ENCODE assay signal across 25 mouse cellular contexts in the genomic region with DNA sequence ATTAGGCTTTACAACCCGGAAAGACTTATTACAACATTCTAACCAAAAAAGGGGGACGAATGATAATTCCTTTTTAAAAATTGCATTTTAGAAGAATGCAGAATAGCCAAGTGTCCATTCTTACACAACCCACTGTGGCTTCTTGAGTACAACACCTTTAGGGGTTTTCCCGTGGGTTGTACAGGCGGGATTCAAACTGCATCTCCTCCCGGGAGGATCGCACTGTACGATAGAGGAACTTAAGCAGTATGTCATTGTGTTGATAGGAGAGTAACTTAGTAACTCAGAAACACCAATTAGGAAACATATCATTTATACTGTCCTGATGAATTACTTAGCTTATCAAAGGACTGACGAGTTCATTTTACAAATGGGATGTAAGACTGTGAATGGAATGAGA.
"Had no signal": no experiment of that assay in that cellular context is flagged by ENCODE, and none has a peak within 500 bp of the region (broad histone marks: within the 10 kb centered on the region; RNA-seq: fewer than 3 reads in every experiment).

No protein-coding gene starts in this region.

- H3K36me3 ChIP-seq: heart, embryonic 10.5 days; heart, embryonic 12.5 days; hindbrain, embryonic 10.5 days; hindbrain, embryonic 12.5 days; kidney, embryonic 15.5 days; limb, embryonic 13.5 days; limb, embryonic 15.5 days had no signal

- H3K27ac ChIP-seq: gastrocnemius, adult 2 months; heart, embryonic 10.5 days; hindbrain, embryonic 10.5 days; hindbrain, embryonic 12.5 days; hindbrain, embryonic 14.5 days; kidney, embryonic 15.5 days; kidney, postnatal 0 days; limb, embryonic 13.5 days; limb, embryonic 15.5 days had no signal

- ATAC-seq: hindbrain, embryonic 16.5 days; intestine, embryonic 16.5 days had no signal

- H3K4me2 ChIP-seq: heart, embryonic 12.5 days; hindbrain, embryonic 12.5 days; hindbrain, embryonic 14.5 days; kidney, embryonic 15.5 days; limb, embryonic 13.5 days; limb, embryonic 15.5 days had no signal

- H3K4me3 ChIP-seq: gastrocnemius, adult 2 months; heart, embryonic 10.5 days; heart, embryonic 12.5 days; hindbrain, embryonic 10.5 days; hindbrain, embryonic 12.5 days; kidney, embryonic 15.5 days; limb, embryonic 13.5 days; limb, embryonic 15.5 days had no signal

- H3K4me1 ChIP-seq: hindbrain, embryonic 10.5 days; hindbrain, embryonic 12.5 days; limb, embryonic 15.5 days had no signal

- DNase-seq: gastrocnemius, adult 2 months; gastrocnemius, postnatal 10 days; gastrocnemius, postnatal 25 days; heart, adult 18-20 months; heart, postnatal 10 days; heart, postnatal 4 days; kidney, adult 11 months; kidney, adult 2 months; kidney, adult 9 months; kidney, postnatal 14 days; kidney, postnatal 36 days; layer of hippocampus, adult 9-11 months; layer of hippocampus, postnatal 36 days; left cerebral cortex, postnatal 4 days had no signal

- H3K27me3 ChIP-seq: heart, embryonic 12.5 days; hindbrain, embryonic 12.5 days; kidney, embryonic 15.5 days; limb, embryonic 13.5 days; limb, embryonic 15.5 days had no signal

- H3K9ac ChIP-seq: heart, embryonic 12.5 days; hindbrain, embryonic 12.5 days; hindbrain, embryonic 14.5 days; kidney, embryonic 15.5 days; limb, embryonic 13.5 days; limb, embryonic 15.5 days had no signal

- H3K9me3 ChIP-seq: heart, embryonic 10.5 days; heart, embryonic 12.5 days; hindbrain, embryonic 10.5 days; hindbrain, embryonic 12.5 days; kidney, embryonic 15.5 days; limb, embryonic 13.5 days; limb, embryonic 15.5 days had no signal
